Mouse (Mus musculus) liver, postnatal 0 days (tissue): ENCODE results near the gene Prdx2. TPM values are rescaled to one million over a fixed set of nuclear protein-coding genes. Genes with fewer than 3 reads are reported as not detected.
A peak's percentile ranks its signal among the peaks of the same experiment; 100 is the strongest.

Source experiments
- ATAC-seq: fragments of 200-750 bp; cut with Nextera tagmentation; 2 replicates; pipeline ENCODE4 v1.8.0; 2017; ENCODE audit warnings: mild to moderate bottlenecking, moderate library complexity
- DNase-seq: peaks from one replicate; pipeline ENCODE4 v3.0.0-alpha.2; 2016
- H3K27ac ChIP-seq: fragments of 300-500 bp; sonication (generic); 2 replicates; pipeline ENCODE4 v1.5.1; 2014; ENCODE audit warnings: antibody characterized with exemption, moderate library complexity, mild to moderate bottlenecking, low read depth
- H3K27me3 ChIP-seq: fragments of 300-500 bp; sonication (generic); 2 replicates; pipeline ENCODE4 v1.6.1; 2014; ENCODE audit warnings: low read length, control low read depth, mixed read lengths; ENCODE audit not compliant: insufficient read depth
- H3K36me3 ChIP-seq: fragments of 300-500 bp; sonication (generic); replicated peaks from 2 replicates; pipeline ENCODE4 v1.6.1; 2014; ENCODE audit warnings: mild to moderate bottlenecking, control low read depth, low read length, moderate library complexity, mixed read lengths; ENCODE audit not compliant: insufficient read depth
- H3K4me1 ChIP-seq: fragments of 300-500 bp; sonication (generic); 2 replicates; pipeline ENCODE4 v1.6.1; 2014; ENCODE audit warnings: antibody characterized with exemption, mild to moderate bottlenecking, control low read depth; ENCODE audit not compliant: insufficient read depth
- H3K4me2 ChIP-seq: fragments of 300-500 bp; sonication (generic); 2 replicates; pipeline ENCODE4 v1.6.1; 2014; ENCODE audit warnings: low read depth, mild to moderate bottlenecking, low read length, moderate library complexity, mixed read lengths
- H3K4me3 ChIP-seq: fragments of 300-500 bp; sonication (generic); 2 replicates; pipeline ENCODE4 v1.5.1; 2014; ENCODE audit warnings: low read depth, low read length
- H3K9ac ChIP-seq: fragments of 300-500 bp; sonication (generic); replicated peaks from 2 replicates; pipeline ENCODE4 v1.6.1; 2014; ENCODE audit warnings: mild to moderate bottlenecking, moderate library complexity
- H3K9me3 ChIP-seq: fragments of 300-500 bp; sonication (generic); 2 replicates; pipeline ENCODE4 v1.6.1; 2016; ENCODE audit warnings: mild to moderate bottlenecking, control low read depth, low read length, mixed read lengths
- CTCF ChIP-seq: sonication (generic); IDR thresholded peaks from 2 replicates; pipeline ENCODE4 v1.5.1; 2016; ENCODE audit warnings: antibody characterized with exemption, low read depth
- EP300 ChIP-seq: IDR thresholded peaks from 2 replicates; pipeline ENCODE4 v1.6.1; 2016; ENCODE audit warnings: antibody characterized with exemption, low read depth, mild to moderate bottlenecking
- WGBS: fragments of 180-500 bp; shearing (Covaris S2); extraction: QIAGEN DNeasy Blood & Tissue Kit; methylation state at CpG from one replicate; pipeline ENCODE4 v1.1.7; 2014; ENCODE audit not compliant: insufficient replicate concordance; 5-methylcytosine and 5-hydroxymethylcytosine counted together
- polyA plus RNA-seq: library from polyadenylated mRNA; unstranded; fragments of >200 nt; fragmentation: Nextera tagmentation; extraction: Ambion mirVana; gene quantifications from 2 replicates; pipeline ENCODE4 v1.2.1, GENCODE M21; 2015

Gene Prdx2
- polyA plus RNA-seq, 1 experiment from 2014 or later: 831 TPM

DNA sequence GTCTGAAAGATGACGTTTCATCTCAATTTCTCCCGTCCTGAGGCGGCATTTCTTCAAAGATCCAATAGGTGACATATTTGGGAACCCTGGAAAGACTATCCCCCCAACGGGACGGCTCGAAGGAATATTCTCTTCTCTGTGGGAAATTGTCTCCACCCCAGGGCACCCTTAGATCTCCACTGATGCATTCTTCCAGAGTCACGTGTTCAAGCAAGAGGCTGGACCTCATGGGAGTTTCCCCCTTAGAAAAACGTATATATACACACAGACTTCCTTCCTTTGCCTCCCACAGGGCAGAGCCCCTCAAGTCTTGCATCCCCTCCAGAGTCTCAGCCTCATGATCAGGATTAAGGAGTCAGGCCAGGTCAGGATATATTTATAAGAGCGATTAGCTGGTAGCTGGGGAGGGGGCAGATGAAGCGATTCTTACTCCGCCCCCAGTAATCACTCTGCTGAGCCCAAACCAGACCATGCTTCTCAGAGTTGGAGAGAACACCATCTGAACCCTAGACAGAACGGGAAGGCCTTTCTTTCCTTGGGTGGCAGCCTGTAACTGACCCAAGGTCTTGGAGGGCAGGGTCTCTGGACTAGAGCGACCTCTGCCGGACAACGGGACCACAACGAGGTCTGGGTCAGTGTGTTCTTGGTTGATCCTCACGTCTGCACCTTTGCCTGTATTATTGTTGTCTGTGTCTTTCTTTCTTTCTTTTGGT, 22.7 kb upstream of the Prdx2 start, which contains the start of gene Rtbdn:
Gene Rtbdn, plus strand, starts transcription at position 464 of the 713 bp plus-strand sequence.
- H3K9ac ChIP-seq: no peak within 1 kb of the TSS
- peak within 1 kb of the TSS; percentile 47 for H3K4me2 ChIP-seq
- no peaks in the 10 kb centered on the region for H3K9me3 ChIP-seq
- 14% methylated on average over 17 of the region's 17 CpGs for WGBS
- H3K27ac ChIP-seq: no peak within 1 kb of the TSS
- ATAC-seq (no peak), DNase-seq (no peak)
- H3K4me3 ChIP-seq: peak within 1 kb of the TSS; percentile 25; the same call in 1 of the 2 replicates
- H3K27me3 ChIP-seq: peaks cover 72% of the 10 kb centered on the region
- peaks cover 11% of the 10 kb centered on the region for H3K4me1 ChIP-seq
- H3K36me3 ChIP-seq: no peaks in the 10 kb centered on the region
- no peak for TF ChIP-seq EP300
- peak; percentile 48 for TF ChIP-seq CTCF

DNA sequence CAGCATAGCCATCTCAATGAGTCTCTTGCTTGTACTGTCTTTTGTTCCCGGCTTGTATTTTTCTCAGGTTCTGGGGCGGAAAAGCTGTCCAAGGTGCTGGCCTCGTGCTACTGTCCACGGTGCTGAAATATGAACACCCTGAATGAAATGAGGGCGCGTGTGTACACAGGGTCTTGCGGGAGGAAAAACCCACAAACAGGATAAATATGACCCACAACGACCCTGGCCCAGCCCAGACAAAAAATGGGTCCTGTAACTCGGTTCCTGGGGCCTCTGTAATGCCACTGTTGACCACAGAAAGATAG, 22.2 kb upstream of the Prdx2 start:
- H3K4me2 ChIP-seq: no peak overlapping the region
- H3K4me3 ChIP-seq: no peak overlapping the region
- WGBS: 12% methylated on average over 9 of the region's 9 CpGs
- TF ChIP-seq CTCF (no peak), EP300 (no peak)
- H3K27ac ChIP-seq: no peak overlapping the region
- H3K27me3 ChIP-seq: peaks cover 77% of the 10 kb centered on the region
- DNase-seq: peak; percentile 61
- 0 out of 2 replicates have a peak, but pooled peaks have one; percentile 35 for ATAC-seq
- H3K9ac ChIP-seq: no peak overlapping the region
- peaks cover 11% of the 10 kb centered on the region for H3K4me1 ChIP-seq
- H3K36me3 ChIP-seq: no peaks in the 10 kb centered on the region
- no peaks in the 10 kb centered on the region for H3K9me3 ChIP-seq

DNA sequence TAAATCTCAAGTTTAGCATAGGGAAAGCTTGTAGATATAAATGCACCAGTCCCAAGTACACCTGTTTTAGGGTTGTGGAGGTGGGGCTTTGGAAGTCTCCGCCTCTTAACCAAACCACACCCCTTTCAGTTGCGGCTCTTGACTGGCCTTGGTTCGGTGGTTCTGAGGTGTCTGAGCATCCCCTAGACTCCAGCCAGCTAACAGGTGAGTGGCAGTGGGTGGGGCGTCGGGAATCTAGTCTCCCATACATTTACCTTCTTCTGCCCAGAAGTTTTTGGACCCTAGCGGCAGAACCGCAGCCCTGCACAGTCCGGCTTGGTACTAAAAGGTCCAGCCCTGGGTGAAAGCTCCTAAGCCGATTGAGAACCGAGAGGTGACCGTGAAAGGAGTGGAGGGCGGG, 19.6 kb upstream of the Prdx2 start:
- H3K9ac ChIP-seq: no peak overlapping the region
- 17% methylated on average over 12 of the region's 12 CpGs for WGBS
- no peak overlapping the region for H3K4me2 ChIP-seq
- no peaks in the 10 kb centered on the region for H3K9me3 ChIP-seq
- no peak overlapping the region for H3K4me3 ChIP-seq
- H3K27ac ChIP-seq: no peak overlapping the region
- TF ChIP-seq EP300 (no peak), CTCF (no peak)
- H3K4me1 ChIP-seq: peaks cover 9% of the 10 kb centered on the region
- H3K27me3 ChIP-seq: peaks cover 63% of the 10 kb centered on the region
- DNase-seq: no peak
- no peaks in the 10 kb centered on the region for H3K36me3 ChIP-seq
- ATAC-seq: no peak

DNA sequence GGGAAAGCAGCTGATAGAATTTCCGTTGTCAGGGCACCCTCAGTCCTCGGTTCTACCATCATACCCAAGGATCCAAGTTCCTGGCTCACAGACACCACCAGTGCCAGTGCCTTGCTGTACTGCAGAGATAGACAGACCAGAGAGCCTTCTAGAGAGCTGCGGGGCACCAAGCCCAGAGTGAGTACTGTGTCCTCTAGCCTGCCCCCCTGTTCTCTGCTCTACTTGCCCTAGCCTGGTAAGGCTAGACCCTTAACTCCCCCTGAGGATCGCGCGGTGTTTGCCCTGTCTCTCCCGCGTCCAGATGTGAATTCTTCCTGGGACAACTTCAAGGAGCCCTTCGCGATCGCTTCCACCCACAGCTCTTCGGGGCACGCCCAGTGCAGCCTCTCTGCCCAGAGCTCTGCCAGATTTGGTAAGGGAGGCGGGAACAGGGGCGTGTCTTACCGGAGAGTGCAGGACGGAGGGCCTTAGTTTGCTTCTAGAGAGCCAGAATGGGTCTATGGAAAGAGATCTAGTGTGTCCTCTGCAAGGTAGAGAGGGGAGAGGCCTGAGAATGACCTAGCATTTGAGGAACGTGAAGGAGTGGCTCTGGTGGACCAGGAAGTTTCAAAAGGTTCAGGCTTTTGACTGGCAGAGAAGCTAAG, 16.7 kb upstream of the Prdx2 start:
- Histone ChIP-seq H3K27me3 (peaks cover 34% of the 10 kb centered on the region), H3K4me1 (peaks cover 4% of the 10 kb centered on the region; the same call in 1 of the 2 replicates), H3K27ac (no peak overlapping the region), H3K9me3 (no peaks in the 10 kb centered on the region), H3K4me2 (peak overlapping the region; percentile 7; the same call in 1 of the 2 replicates), H3K9ac (no peak overlapping the region), H3K4me3 (no peak overlapping the region), H3K36me3 (peaks cover 11% of the 10 kb centered on the region)
- no peak for TF ChIP-seq EP300
- no peak for TF ChIP-seq CTCF
- DNase-seq (peak; percentile 67), ATAC-seq (peak; percentile 35; the same call in 1 of the 2 replicates)
- WGBS: 4% methylated on average over 18 of the region's 18 CpGs

DNA sequence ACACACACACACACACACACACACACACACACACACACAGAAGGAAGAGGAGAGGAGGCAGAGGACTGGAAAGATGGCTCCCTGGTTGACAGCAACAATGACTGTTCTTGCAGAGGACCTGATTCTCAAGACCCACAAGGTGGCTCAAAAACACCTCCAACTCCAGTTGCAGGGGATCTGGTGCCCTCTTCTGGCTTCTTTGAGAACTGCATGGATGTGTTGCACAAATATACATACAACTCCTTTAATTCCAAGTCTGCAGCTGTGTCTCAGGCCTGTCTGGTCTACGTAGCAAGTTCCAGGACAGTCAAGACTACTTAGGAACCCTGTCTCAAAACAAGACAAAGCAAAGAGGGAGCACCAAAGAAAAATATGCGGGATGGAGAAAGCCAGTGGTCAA, 12.6 kb upstream of the Prdx2 start:
- TF ChIP-seq EP300 (no peak), CTCF (peak; percentile 93)
- Histone ChIP-seq H3K9ac (no peak overlapping the region), H3K4me2 (no peak overlapping the region), H3K4me1 (peaks cover 4% of the 10 kb centered on the region; the same call in 1 of the 2 replicates), H3K36me3 (peaks cover 23% of the 10 kb centered on the region), H3K27ac (no peak overlapping the region), H3K27me3 (peaks cover 9% of the 10 kb centered on the region), H3K4me3 (no peak overlapping the region), H3K9me3 (no peaks in the 10 kb centered on the region)
- DNase-seq: peak; percentile 86
- 59% methylated on average over 2 of the region's 2 CpGs for WGBS
- no peak for ATAC-seq

DNA sequence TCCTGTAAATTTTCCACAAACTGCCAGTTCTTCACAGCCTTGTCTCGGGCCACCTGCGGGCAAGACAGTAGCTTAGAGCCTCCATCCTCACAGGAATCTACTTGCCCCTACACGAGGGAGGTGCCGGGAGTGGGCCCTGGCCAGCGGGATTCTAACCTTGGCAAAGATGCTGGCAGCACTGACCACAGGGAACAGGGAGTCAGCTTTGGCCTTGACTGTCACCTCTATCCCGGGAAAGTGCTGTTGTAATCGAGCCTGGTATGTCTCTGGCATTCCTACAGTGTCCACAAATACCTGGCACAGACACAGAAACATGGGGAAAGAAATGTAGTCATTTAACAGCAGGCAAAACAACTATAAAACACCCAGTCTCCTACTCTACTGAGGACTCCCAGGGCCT, 9.6 kb upstream of the Prdx2 start:
- ATAC-seq: peak; percentile 86
- Histone ChIP-seq H3K36me3 (peaks cover 29% of the 10 kb centered on the region), H3K9ac (no peak overlapping the region), H3K27ac (0 out of 2 replicates have a peak overlapping the region, but pooled peaks have one; percentile 9), H3K4me3 (no peak overlapping the region), H3K4me1 (peaks cover 1% of the 10 kb centered on the region), H3K4me2 (no peak overlapping the region), H3K9me3 (no peaks in the 10 kb centered on the region), H3K27me3 (no peaks in the 10 kb centered on the region)
- TF ChIP-seq EP300 (no peak), CTCF (no peak)
- DNase-seq: no peak
- 76% methylated on average over 7 of the region's 7 CpGs for WGBS
